Mouse (Mus musculus) embryonic fibroblast, embryonic 13.5 days (primary cell): Measurements from ENCODE around the gene Ncor2. TPM values are rescaled to one million over a fixed set of nuclear protein-coding genes. Genes with fewer than 3 reads are reported as not detected.

Source experiments
- H3K27ac ChIP-seq: 2 replicates; pipeline ENCODE4 v1.5.1; 2012; ENCODE audit warnings: low read length, control low read depth, inconsistent platforms; ENCODE audit not compliant: insufficient read depth
- H3K4me1 ChIP-seq: 2 replicates; pipeline ENCODE4 v1.6.1; 2011; ENCODE audit warnings: low read length; ENCODE audit not compliant: control insufficient read depth, insufficient read depth
- H3K4me3 ChIP-seq: 2 replicates; pipeline ENCODE4 v1.5.1; 2011; ENCODE audit warnings: mild to moderate bottlenecking, control low read depth, low read length; ENCODE audit not compliant: insufficient read depth
- CTCF ChIP-seq: IDR thresholded peaks from 2 replicates; pipeline ENCODE4 v1.5.1; 2011; ENCODE audit warnings: mild to moderate bottlenecking, control low read depth, low read length, moderate library complexity, borderline replicate concordance; ENCODE audit not compliant: insufficient read depth
- POLR2A ChIP-seq: IDR thresholded peaks from 2 replicates; pipeline ENCODE4 v1.6.1; 2011; ENCODE audit warnings: low read depth, mild to moderate bottlenecking, control low read depth, low read length, moderate library complexity
- polyA plus RNA-seq: library from polyadenylated mRNA; stranded (reverse); fragments of >200 nt; gene quantifications from 2 replicates; pipeline ENCODE4 v1.2.4, GENCODE M21; 2011; ENCODE audit warnings: low read depth; ENCODE audit not compliant: missing spikeins, insufficient read length

Ncor2 gene
- polyA plus RNA-seq, 1 experiment, result 110 TPM

DNA sequence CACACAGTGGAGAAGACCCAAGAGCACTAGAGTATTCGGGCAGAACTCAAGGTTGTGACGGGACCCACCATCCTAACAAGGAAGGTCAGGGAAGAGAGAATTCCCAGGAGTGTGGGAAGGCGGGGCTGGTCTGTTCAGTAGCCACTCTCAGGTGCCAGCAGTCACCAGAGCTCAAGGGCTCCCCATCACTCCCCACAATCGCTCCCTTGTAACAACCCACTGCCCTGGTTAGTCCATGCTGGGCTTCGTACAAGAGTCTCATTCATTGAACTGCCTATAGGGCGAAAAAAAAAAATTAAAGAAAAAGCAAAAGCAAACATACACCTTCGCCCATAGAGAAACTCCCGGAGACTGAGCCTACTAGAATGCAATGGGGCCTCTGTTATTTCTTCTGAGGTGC lies 186.7 kb downstream of the Ncor2 start:
- Histone ChIP-seq H3K4me1 (no peaks in the 10 kb centered on the region), H3K27ac (no peak overlapping the region), H3K4me3 (no peak overlapping the region)
- TF ChIP-seq CTCF, result no peak

GRCm38 (mm10) chr5:124989724-124990123 lies 189.3 kb downstream of the Ncor2 start:
- Histone ChIP-seq H3K4me3 (no peak overlapping the region), H3K27ac (no peak overlapping the region), H3K4me1 (no peaks in the 10 kb centered on the region)
- no peak for TF ChIP-seq POLR2A
- no peak for TF ChIP-seq CTCF

DNA sequence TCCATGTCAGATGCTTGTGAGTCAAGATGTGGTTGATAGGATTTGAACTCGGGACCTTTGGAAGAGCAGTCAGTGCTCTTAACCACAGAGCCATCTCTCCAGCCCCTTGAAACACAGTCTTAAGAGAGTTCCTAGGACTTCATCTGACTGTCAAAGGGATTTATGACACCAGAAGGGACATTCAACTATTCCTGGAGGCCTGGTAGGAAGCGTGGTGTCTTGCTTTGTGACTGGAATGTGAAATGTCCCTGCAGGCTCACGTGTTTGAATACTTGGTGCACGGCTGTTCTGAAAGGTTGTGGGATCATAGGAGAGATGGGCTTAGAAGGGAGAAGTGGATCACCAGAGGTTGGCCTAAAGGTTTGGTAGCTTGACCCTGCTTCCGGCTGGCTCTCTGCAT lies 192.4 kb downstream of the Ncor2 start:
- Histone ChIP-seq H3K27ac (no peak overlapping the region), H3K4me1 (no peaks in the 10 kb centered on the region), H3K4me3 (no peak overlapping the region)
- no peak for TF ChIP-seq POLR2A
- no peak for TF ChIP-seq CTCF

- TF ChIP-seq CTCF (no peak), POLR2A (no peak)
- H3K27ac ChIP-seq, result no peak overlapping the region
- no peak overlapping the region for H3K4me3 ChIP-seq
- no peaks in the 10 kb centered on the region for H3K4me1 ChIP-seq
These were observed 192.8 kb downstream of the Ncor2 start for GRCm38 (mm10) chr5:124986222-124986621.

- TF ChIP-seq POLR2A (no peak), CTCF (no peak)
- Histone ChIP-seq H3K27ac (no peak overlapping the region), H3K4me1 (no peaks in the 10 kb centered on the region), H3K4me3 (no peak overlapping the region)
These were observed 209.2 kb downstream of the Ncor2 start for GRCm38 (mm10) chr5:124969790-124970189.

Other genes with a start within 250 kb of the Ncor2 start
- gene Rflna, start 176.0 kb downstream of the Ncor2 start, polyA plus RNA-seq, result 1.2 and 7.7 TPM in 2 replicates
- 46.8 and 47.8 TPM in 2 replicates for gene Scarb1, start 161.9 kb upstream of the Ncor2 start, polyA plus RNA-seq
- gene Gm10382, start 210.1 kb upstream of the Ncor2 start, polyA plus RNA-seq, result not detected in 2 replicates
- gene Ubc, start 211.0 kb upstream of the Ncor2 start, polyA plus RNA-seq, result 543 and 665 TPM in 2 replicates